In the genomic region with DNA sequence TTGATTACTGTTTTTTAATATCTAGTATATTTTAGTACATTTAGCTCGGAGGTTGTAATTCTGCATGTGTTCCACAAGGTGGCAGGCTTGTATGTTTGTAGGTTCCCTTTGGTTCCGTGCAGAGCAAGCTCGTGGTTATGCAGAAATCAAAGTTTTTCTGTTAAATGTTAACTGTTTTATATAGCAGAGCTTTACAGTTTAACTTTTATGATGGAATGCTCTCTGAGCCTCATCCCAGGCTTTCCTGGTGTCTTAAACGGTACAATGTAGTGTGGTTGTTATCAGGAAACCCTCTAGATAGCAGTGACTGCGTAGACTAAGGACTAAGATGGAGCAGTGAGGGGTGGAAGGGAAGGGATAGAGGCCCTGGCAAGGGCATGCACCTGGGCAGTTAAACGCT, we compare ENCODE assay signal across 8 mouse cellular contexts.
DNase-seq lines count a peak whose midpoint lies in the region; ATAC-seq and TF ChIP-seq lines count a peak whose summit lies in the region.

No protein-coding gene starts in this region.

- H3K4me2 ChIP-seq in hindbrain, postnatal 0 days (ENCODE audit: low read depth, low read length): no peak overlapping the region

- H3K27me3 ChIP-seq in liver, adult 2 months (ENCODE audit: control insufficient read depth, insufficient read depth, low read length): no peaks in the 10 kb centered on the region
- no peaks in the 10 kb centered on the region for H3K27me3 ChIP-seq in hindbrain, postnatal 0 days (ENCODE audit: insufficient read depth, low read length)

- 0 out of 2 replicates have a peak, but pooled peaks have one; percentile 31 for ATAC-seq in hindbrain, postnatal 0 days
- ATAC-seq in megakaryocyte, adult 5-6 weeks (ENCODE audit: poor library complexity, severe bottlenecking): peak; percentile 82

- no peaks in the 10 kb centered on the region; the same call in 1 of the 2 replicates for H3K4me1 ChIP-seq in liver, adult 2 months (ENCODE audit: control insufficient read depth, insufficient read depth, low read length)
- no peaks in the 10 kb centered on the region for H3K4me1 ChIP-seq in hindbrain, postnatal 0 days (ENCODE audit: insufficient read depth, low read length)

- no peaks in the 10 kb centered on the region for H3K36me3 ChIP-seq in liver, adult 2 months (ENCODE audit: control insufficient read depth, insufficient read depth, low read length)
- no peaks in the 10 kb centered on the region for H3K36me3 ChIP-seq in hindbrain, postnatal 0 days (ENCODE audit: insufficient read depth, low read length)

- DNase-seq in adrenal gland, adult 2 months: peak; percentile 23
- no peak for DNase-seq in adrenal gland, adult 8-10 months
- DNase-seq in liver, adult 2 months (ENCODE audit: extremely low read depth, low read depth, low spot score): peak; percentile 46
- no peak for DNase-seq in liver
- peak; percentile 55 to 68 for DNase-seq in cerebellum, postnatal 10 days
- DNase-seq in hindbrain, postnatal 0 days (ENCODE audit: low spot score): peak; percentile 84
- DNase-seq in Muller cell, postnatal 12 days (ENCODE audit: inconsistent ontology term): no peak

- no peak overlapping the region for H3K9ac ChIP-seq in liver, adult 2 months (ENCODE audit: low read depth, low read length)
- H3K9ac ChIP-seq in hindbrain, postnatal 0 days (replicated peaks; ENCODE audit: low read length): no peak overlapping the region

- TF ChIP-seq POLR2A in liver, adult 2 months (IDR thresholded peaks at IDR 0.05; ENCODE audit: extremely low read depth, insufficient read depth, low read length): no peak

- H3K27ac ChIP-seq in liver, adult 2 months (replicated peaks; ENCODE audit: insufficient read depth, low read depth, low read length): no peak overlapping the region
- H3K27ac ChIP-seq in hindbrain, postnatal 0 days: no peak overlapping the region

- H3K4me3 ChIP-seq in liver, adult 2 months (ENCODE audit: insufficient read depth, low read depth, low read length): no peak overlapping the region
- no peak overlapping the region for H3K4me3 ChIP-seq in hindbrain, postnatal 0 days (ENCODE audit: low read length)

- no peaks in the 10 kb centered on the region for H3K79me2 ChIP-seq in liver, adult 2 months (ENCODE audit: control insufficient read depth, insufficient read depth, low read length)

- WGBS in liver, adult 2 months: 22% methylated on average over 6 of the region's 6 CpGs
- WGBS in hindbrain, postnatal 0 days: 36% methylated on average over 6 of the region's 6 CpGs

- H3K9me3 ChIP-seq in hindbrain, postnatal 0 days (ENCODE audit: low read length): no peaks in the 10 kb centered on the region

- TF ChIP-seq CTCF in liver, adult 2 months (IDR thresholded peaks at IDR 0.05; ENCODE audit: low read depth, low read length): peak; percentile 53
- TF ChIP-seq CTCF in hindbrain, postnatal 0 days (IDR thresholded peaks at IDR 0.05; ENCODE audit: low read depth): peak; percentile 81

Comparison
In these comparisons a context has a peak if more than half of its experiments do, and no peak if none do; other contexts are left out.
1. DNase-seq: peak in adrenal gland, adult 2 months (single experiment), liver, adult 2 months (single experiment), cerebellum, postnatal 10 days (2 of 2) and hindbrain, postnatal 0 days (single experiment); none in adrenal gland, adult 8-10 months (single experiment), liver (single experiment) and Muller cell, postnatal 12 days (single experiment).